Mouse (Mus musculus) NIH3T3 (cell line): Measurements from ENCODE around the gene Bbs4.
"Not testable (repeated sequence)": the region's sequence is repeated elsewhere in the genome, so short reads cannot be mapped to it uniquely, and the experiment has no call there.

Source experiments
- DNase-seq: peaks from one replicate; pipeline ENCODE4 v3.0.0-alpha.2; 2012; ENCODE audit warnings: low read depth

Gene Bbs4

GRCm38 (mm10) chr9:59353253-59353639, at the start of gene Bbs4:
Gene Bbs4, minus strand, starts transcription at chr9:59353508.
- peak; percentile 95 for DNase-seq

- DNase-seq = no peak
Measured at GRCm38 (mm10) chr9:59389086-59389485, 35.8 kb upstream of the Bbs4 start.

- DNase-seq = no peak
Measured at GRCm38 (mm10) chr9:59388311-59388710, 35.0 kb upstream of the Bbs4 start.

GRCm38 (mm10) chr9:59387461-59387860, 34.2 kb upstream of the Bbs4 start:
- DNase-seq = no peak

- no peak for DNase-seq
Measured at GRCm38 (mm10) chr9:59375626-59376025, 22.3 kb upstream of the Bbs4 start.

DNA sequence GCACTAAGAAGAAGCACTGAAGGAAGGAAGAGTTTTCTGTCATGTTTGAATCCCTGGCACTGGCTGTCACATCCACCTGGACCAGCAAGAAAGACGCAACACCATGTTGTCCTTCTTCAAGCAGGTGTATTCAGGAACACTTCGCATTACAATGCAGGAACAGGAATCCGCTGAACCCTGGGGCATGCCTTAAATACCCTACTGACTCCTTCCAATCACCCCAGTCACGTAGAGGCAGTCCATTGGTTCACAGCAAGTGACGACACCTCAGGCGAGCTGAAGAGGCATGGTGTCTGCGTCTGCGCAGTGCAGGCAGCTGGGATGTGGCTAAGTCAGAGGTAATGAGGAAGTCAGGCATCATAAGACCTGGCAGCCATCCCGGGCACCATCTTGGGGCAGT, 16.3 kb upstream of the Bbs4 start:
- no peak for DNase-seq

- peak; percentile 36 for DNase-seq
Measured at GRCm38 (mm10) chr9:59369220-59369619, 15.9 kb upstream of the Bbs4 start.

GRCm38 (mm10) chr9:59360487-59360886, 7.2 kb upstream of the Bbs4 start:
- DNase-seq = not testable (repeated sequence)

GRCm38 (mm10) chr9:59358041-59358440, 4.7 kb upstream of the Bbs4 start:
- DNase-seq = peak; percentile 20

DNA sequence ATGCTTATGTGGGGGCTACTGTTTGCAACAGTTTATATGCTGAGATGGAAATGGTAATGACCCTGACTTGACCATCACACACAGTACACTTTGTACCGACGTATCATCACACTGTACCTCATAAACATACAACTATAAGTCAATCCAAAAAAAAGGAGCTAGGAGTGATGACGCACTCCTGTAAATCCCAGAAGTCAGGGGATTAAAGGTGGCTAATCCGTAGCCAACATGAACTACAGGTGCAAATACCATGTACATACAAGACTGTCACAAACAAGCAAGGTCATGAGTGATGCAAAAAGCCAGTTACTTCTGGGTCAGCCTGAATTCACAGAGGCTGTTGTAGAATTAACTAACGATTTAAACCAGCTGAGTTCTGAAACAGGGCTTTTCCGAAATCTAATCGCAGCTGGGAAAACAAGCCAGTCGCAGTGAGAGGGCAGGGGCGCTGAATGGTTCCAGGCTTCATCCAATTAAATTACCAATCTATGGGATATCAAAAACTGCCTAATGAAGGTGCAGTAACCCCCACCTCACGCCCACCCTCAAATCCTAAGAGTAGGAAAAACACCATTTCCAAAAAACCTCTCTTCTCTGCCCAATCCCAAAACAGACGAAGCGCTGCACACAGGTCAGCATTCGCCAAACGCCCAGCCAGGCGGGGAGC, 589 bp downstream of the Bbs4 start:
- DNase-seq = no peak

GRCm38 (mm10) chr9:59346176-59346575, 7.1 kb downstream of the Bbs4 start:
- DNase-seq = no peak

DNA sequence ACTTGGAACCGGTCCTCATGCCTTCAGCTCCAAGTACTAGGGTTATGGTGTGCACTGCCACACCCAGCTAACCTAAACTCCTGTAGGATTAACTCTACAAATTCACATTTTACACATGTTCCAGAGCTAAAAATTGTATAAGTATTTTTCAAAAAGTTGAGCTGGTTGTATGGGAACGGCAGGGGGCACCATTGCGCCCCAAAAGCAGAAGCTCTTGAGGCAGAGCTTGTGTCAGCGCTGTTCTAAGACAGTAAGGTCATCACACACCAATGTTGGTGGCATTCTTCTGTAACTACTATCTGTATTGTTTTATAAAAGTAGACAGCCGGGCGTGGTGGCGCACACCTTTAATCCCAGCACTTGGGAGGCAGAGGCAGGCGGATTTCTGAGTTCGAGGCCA, 13.3 kb downstream of the Bbs4 start:
- peak; percentile 63 for DNase-seq

GRCm38 (mm10) chr9:59339107-59339506, 14.2 kb downstream of the Bbs4 start:
- DNase-seq = no peak

DNA sequence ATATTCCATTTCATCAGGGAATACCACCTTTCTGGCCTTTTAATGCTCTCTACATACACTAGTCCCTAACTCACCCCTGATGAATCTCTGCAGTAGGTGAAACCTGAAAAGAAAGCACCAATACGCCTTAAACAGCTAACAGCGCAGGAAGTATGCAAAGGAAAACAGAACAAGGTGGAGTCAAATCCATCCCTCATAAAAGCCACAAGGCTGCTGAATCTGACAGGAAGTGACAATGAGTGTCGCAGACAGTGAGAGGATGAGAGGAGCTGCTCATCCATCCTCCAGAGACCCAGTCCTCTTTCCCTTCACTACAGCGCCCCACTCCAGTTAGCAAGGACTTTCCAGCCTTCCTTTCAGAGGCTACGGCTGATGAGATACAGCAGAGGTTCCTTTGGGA, 14.9 kb downstream of the Bbs4 start:
- no peak for DNase-seq

DNA sequence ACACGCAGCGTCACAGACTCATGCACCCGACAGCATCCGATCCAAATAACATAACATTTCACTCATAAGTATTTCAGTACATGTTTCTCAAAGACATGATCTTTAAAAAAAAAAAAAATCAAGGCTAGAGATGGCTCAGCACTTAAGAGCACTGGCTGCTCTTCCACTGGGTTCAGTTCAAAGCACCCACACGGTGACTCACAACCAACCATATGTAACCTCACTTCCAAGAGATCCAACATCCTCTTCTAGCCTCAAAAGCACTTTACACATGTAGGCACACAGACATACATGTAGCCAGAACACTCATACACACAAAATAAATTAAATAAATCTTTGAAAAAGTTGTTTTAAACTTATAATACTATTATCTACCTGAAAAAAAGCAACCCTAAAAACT, 15.4 kb downstream of the Bbs4 start:
- DNase-seq = peak; percentile 30

GRCm38 (mm10) chr9:59336539-59336938, 16.8 kb downstream of the Bbs4 start:
- DNase-seq = no peak

DNA sequence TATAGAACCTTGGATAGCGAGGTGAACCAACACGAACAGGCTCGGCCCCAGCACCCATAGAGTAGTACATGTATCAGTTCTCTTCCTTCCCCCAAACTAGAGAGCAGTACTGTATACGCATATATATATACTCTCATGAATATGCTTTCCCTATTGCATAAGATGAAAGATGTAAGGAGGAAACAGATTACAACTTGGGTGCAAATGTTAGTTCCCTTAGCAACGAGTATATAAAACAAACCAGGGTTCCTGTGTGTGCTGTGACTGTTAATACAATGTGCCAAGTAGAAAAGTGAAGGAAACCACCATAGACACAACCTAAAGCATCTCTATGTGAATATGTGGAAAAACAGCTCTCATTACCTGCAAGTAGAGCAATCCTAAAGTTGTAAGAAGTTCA, 23.3 kb downstream of the Bbs4 start:
- DNase-seq = no peak

DNA sequence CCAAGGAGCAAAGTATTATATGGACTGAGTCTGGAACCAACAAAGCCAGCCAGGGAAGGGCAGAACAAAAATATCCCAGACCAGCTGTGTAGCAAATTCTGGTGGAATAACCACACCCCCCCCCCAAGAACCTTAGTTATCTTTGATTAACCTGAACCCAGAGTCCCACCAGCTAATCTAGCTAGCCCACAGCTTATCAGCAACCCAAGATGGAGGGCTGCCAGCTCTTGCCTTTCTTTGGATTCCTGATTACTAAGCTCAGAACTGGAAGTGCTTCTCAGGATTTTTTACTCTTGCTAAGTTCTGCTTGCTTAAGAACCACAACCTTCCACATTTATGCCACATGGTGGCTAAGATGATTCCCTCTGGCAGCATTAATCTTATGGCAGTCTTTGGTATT, 29.0 kb downstream of the Bbs4 start:
- DNase-seq = peak; percentile 54

GRCm38 (mm10) chr9:59316206-59316605, 37.1 kb downstream of the Bbs4 start:
- no peak for DNase-seq

- peak; percentile 85 for DNase-seq
Measured at GRCm38 (mm10) chr9:59311284-59311670, 42.0 kb downstream of the Bbs4 start.

DNA sequence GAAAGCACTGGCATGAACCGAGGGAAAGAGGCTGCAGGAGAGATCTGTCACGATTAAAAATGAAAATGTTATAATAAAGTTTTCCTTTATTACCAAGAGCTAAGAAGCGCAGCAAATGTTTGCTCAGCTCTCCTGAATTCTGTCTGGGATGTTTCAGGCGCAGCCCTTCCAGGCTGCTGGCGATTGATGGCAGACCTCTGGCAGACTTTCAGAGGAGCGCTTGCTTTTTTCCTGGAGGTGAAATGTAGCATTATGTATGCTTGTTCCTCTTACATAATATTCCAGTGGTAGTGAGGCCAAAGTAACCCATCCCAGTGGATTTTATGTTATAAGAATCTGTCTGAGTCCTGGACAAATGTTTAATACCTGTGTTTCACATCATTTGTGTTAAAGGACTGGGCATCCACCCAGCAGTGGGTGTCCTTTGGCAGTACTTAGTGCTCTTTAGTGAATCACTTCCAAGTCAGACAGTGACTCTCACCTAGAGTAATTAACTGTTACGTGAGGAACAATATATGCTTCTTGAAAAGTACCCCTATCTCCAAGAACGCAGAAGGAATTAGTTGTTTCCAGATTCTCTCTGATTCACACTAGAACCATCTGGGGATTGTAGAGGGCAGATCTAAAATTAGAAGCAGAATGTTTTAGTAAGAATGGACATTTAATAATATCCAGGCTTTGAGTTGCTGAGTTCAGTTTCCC, 42.6 kb downstream of the Bbs4 start:
- peak; percentile 67 for DNase-seq

DNA sequence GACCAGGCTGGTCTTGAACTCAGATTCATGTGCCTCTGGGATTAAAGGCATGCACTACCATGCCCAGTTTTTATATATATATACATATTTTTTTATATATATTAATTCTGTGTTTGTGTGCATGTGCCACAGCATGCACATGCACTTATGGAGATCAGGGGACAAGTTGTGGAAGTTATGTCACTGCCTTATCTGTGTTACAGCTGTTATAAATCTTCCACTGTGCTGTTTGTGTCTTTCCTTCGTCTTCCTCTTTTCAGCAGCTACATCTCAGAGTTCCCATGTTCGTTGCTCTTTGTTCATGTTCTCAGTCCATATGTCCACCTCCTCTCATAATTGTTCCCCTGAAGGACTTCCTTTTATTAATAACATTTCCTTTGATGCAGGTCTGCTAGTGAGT, 45.4 kb downstream of the Bbs4 start:
- DNase-seq = no peak

- DNase-seq = no peak
Measured at GRCm38 (mm10) chr9:59296419-59296818, 56.9 kb downstream of the Bbs4 start.

DNA sequence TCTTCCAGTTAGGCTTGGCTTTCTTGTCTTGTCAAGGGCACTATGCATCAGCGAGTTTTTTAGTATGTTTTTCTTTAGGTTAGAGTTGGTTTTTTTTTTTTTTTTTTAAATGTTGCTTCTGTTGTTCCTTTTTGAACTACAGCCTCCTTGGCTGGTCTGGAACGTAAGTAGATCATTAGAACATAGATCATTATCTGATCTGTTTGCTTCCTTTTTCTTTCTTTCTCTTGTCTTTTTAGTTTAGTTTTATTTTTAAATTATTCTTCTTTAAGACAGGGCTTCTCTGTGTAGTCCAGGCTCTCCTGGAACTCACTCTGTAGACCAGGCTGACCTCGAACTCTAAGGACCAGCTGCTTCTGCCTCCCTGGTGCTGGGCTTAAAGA, 60.8 kb downstream of the Bbs4 start:
- DNase-seq = no peak
